Mouse (Mus musculus): Measurements from ENCODE around the gene B3gat2. TPM values are rescaled to one million over a fixed set of nuclear protein-coding genes. Genes with fewer than 3 reads are reported as not detected.

Gene B3gat2
- total and polyA plus RNA-seq, 2 experiments from 2014 or later: 15.6 to 34.9 TPM

DNA sequence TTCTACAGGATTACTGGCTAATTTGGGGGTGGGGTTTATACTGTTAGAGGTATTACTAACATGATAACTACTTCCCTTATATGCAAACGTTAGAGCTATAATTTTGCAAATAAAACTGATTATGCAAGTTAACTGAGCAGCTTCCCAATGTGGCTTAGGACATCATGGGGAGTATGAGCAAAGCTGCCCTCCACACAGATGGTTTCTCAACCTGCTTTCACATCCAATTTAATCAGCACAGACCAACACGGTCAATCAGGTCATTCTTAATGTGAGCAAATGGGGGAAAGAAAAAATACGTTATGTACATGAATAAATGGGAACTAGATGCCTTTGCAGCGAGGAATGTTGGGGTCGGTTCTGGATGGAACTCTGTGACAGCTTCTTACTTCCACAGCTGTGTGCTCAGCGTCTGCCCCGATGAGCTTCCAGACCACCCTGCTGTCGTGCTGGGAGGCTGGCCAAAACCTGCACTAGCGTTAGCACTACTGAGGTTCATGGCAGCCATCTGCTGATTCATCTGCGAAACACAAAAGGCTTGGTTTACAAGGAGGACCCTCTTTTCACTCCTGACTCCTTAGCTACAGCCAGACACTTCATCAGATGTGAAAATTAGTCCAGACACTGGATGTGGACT lies 84.6 kb downstream of the B3gat2 start:
- 36% methylated on average over 10 of the region's 10 CpGs for WGBS
- no peak overlapping the region for H3K4me2 ChIP-seq (ENCODE audit: low read depth, low read length)
- peak; percentile 87 for DNase-seq (ENCODE audit: low spot score)
- peak; percentile 13; the same call in 1 of the 2 replicates for TF ChIP-seq CTCF (IDR thresholded peaks at IDR 0.05; ENCODE audit: low read depth)
- no peak overlapping the region for H3K9ac ChIP-seq (replicated peaks; ENCODE audit: low read length)
- H3K27ac ChIP-seq: peak overlapping the region; percentile 41
- H3K36me3 ChIP-seq (ENCODE audit: insufficient read depth, low read length): peaks cover 23% of the 10 kb centered on the region
- H3K4me1 ChIP-seq (ENCODE audit: insufficient read depth, low read length): no peaks in the 10 kb centered on the region; the same call in 1 of the 2 replicates
- H3K27me3 ChIP-seq (ENCODE audit: insufficient read depth, low read length): no peaks in the 10 kb centered on the region
- no peaks in the 10 kb centered on the region for H3K9me3 ChIP-seq (ENCODE audit: low read length)
- peak; percentile 88 for ATAC-seq
- H3K4me3 ChIP-seq (ENCODE audit: low read length): no peak overlapping the region

DNA sequence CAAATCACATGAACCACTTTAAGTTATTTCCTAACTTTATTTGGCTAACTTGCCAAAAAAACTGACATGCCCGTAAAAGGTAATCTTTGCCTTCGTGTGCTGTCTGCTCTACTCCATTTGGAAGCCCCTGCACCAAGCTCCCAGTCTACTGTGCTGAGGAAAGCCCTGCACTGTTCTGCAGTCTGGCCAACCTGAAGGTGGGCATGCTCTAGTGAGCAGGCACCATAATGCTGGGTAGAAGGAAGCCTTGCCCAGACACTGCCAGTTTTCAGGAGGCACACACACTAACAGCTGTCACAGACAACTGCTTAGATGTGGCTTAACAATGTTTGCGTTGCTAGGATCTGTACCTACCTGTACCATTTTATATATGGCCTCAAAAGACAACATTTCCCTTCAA lies 94.1 kb downstream of the B3gat2 start:
- H3K27ac ChIP-seq: no peak overlapping the region
- no peaks in the 10 kb centered on the region for H3K27me3 ChIP-seq (ENCODE audit: insufficient read depth, low read length)
- no peak for TF ChIP-seq CTCF (IDR thresholded peaks at IDR 0.05; ENCODE audit: low read depth)
- peaks cover 21% of the 10 kb centered on the region for H3K36me3 ChIP-seq (ENCODE audit: insufficient read depth, low read length)
- no peak for DNase-seq (ENCODE audit: low spot score)
- H3K4me1 ChIP-seq (ENCODE audit: insufficient read depth, low read length): no peaks in the 10 kb centered on the region
- H3K9ac ChIP-seq (replicated peaks; ENCODE audit: low read length): no peak overlapping the region
- 0 out of 2 replicates have a peak, but pooled peaks have one; percentile 40 for ATAC-seq
- H3K9me3 ChIP-seq (ENCODE audit: low read length): no peaks in the 10 kb centered on the region
- 80% methylated on average over 3 of the region's 3 CpGs for WGBS
- H3K4me2 ChIP-seq (ENCODE audit: low read depth, low read length): no peak overlapping the region
- H3K4me3 ChIP-seq (ENCODE audit: low read length): no peak overlapping the region

DNA sequence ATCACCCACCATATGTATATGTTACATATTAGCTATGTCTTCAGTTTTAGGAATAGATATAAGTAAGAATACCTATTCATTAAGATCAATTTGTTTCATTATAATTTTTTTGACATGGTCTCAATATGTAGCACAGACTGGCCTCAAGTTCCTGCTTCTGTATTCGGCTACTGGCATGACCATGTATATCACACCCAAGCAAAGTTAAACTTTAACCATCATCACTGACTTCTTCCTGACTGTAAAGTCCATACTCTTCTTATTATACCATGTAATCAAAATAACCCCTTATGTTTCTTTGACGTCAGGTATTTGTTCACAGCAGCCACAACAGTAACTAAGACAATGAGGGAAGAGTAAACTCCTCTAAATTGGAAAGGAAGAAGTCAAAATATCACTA lies 99.4 kb downstream of the B3gat2 start:
- Histone ChIP-seq H3K4me2 (ENCODE audit: low read depth, low read length) (no peak overlapping the region), H3K27me3 (ENCODE audit: insufficient read depth, low read length) (no peaks in the 10 kb centered on the region), H3K27ac (no peak overlapping the region), H3K36me3 (ENCODE audit: insufficient read depth, low read length) (peaks cover 16% of the 10 kb centered on the region), H3K4me1 (ENCODE audit: insufficient read depth, low read length) (no peaks in the 10 kb centered on the region), H3K9ac (replicated peaks; ENCODE audit: low read length) (no peak overlapping the region), H3K9me3 (ENCODE audit: low read length) (no peaks in the 10 kb centered on the region), H3K4me3 (ENCODE audit: low read length) (no peak overlapping the region)
- 96% methylated on average over 2 of the region's 2 CpGs for WGBS
- DNase-seq (ENCODE audit: low spot score): no peak
- ATAC-seq: no peak
- TF ChIP-seq CTCF (IDR thresholded peaks at IDR 0.05; ENCODE audit: low read depth): no peak

DNA sequence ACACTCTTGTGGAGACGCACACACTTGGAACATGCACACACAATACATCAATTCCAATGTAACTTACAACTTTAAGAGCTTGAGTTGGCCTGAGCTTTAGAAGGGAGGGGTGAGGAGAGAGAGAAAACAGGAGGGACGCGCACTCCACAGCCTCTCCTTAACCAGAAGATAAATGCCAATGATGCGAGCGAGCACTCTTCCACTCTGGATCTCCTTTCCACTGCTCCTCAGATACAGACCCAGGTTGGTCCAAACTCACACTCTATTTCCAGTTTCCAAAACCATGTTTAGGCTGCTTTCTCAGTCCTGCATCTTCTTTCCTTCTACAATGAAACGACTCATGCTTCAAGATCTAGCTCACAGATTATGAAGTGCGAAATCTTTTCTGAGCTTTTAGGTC lies 104.0 kb downstream of the B3gat2 start:
- H3K4me1 ChIP-seq (ENCODE audit: insufficient read depth, low read length): no peaks in the 10 kb centered on the region
- H3K4me2 ChIP-seq (ENCODE audit: low read depth, low read length): no peak overlapping the region
- H3K27ac ChIP-seq: no peak overlapping the region
- H3K9me3 ChIP-seq (ENCODE audit: low read length): no peaks in the 10 kb centered on the region
- WGBS: 92% methylated on average over 7 of the region's 7 CpGs
- no peak overlapping the region for H3K4me3 ChIP-seq (ENCODE audit: low read length)
- ATAC-seq: no peak
- H3K27me3 ChIP-seq (ENCODE audit: insufficient read depth, low read length): no peaks in the 10 kb centered on the region
- DNase-seq (ENCODE audit: low spot score): no peak
- no peaks in the 10 kb centered on the region; the same call in 1 of the 2 replicates for H3K36me3 ChIP-seq (ENCODE audit: insufficient read depth, low read length)
- no peak for TF ChIP-seq CTCF (IDR thresholded peaks at IDR 0.05; ENCODE audit: low read depth)
- H3K9ac ChIP-seq (replicated peaks; ENCODE audit: low read length): no peak overlapping the region

DNA sequence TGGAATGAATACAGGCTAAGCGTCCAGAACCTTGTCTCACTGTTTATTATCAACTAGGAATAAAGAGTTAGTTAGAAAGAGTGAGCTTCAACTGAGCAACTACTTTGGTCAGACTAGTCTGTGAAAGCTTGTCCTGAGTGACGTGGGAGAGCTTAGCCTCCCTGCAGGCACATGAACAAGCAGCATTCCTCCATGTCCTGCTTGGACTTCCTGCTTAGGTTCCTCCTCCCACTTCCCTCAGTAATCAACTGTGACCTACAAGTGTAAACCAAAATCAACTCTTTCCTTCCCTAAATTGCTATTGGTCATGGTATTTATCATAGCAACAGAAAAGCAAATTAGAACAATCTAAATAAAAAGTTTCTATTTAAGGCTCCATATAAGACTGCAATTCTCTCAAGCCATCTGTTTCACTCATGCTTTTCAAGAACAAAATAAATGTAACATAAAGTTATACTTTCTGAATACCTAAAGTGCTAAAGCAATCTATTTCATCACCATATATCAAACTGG lies 105.9 kb downstream of the B3gat2 start:
- no peak overlapping the region for H3K4me3 ChIP-seq (ENCODE audit: low read length)
- H3K27ac ChIP-seq: no peak overlapping the region
- no peaks in the 10 kb centered on the region; the same call in 1 of the 2 replicates for H3K36me3 ChIP-seq (ENCODE audit: insufficient read depth, low read length)
- H3K4me1 ChIP-seq (ENCODE audit: insufficient read depth, low read length): no peaks in the 10 kb centered on the region
- WGBS: 39% methylated on average over 2 of the region's 2 CpGs
- H3K9me3 ChIP-seq (ENCODE audit: low read length): no peaks in the 10 kb centered on the region
- no peak for TF ChIP-seq CTCF (IDR thresholded peaks at IDR 0.05; ENCODE audit: low read depth)
- ATAC-seq (no peak), DNase-seq (ENCODE audit: low spot score) (no peak)
- H3K9ac ChIP-seq (replicated peaks; ENCODE audit: low read length): no peak overlapping the region
- H3K4me2 ChIP-seq (ENCODE audit: low read depth, low read length): no peak overlapping the region
- no peaks in the 10 kb centered on the region for H3K27me3 ChIP-seq (ENCODE audit: insufficient read depth, low read length)

DNA sequence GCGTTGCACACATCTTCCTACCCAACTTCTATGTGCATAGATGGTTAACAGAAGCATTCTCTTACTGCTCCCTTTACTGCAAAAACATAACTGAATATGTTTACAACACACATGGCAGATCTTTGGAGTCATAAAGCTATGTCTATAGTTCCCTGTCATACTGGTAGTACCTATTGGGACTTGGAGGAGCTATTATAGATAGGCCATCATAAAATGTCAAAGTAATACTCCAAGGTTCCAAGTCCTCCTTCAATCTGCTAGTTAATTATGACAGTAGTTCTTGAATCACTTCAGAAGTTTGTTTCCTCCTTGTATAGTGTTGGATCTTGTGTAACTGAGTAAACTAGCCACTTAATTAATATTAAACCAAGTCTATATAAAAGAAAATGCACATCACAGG lies 110.6 kb downstream of the B3gat2 start:
- Histone ChIP-seq H3K27ac (no peak overlapping the region), H3K4me1 (ENCODE audit: insufficient read depth, low read length) (no peaks in the 10 kb centered on the region), H3K9me3 (ENCODE audit: low read length) (no peaks in the 10 kb centered on the region), H3K36me3 (ENCODE audit: insufficient read depth, low read length) (no peaks in the 10 kb centered on the region; the same call in 1 of the 2 replicates), H3K9ac (replicated peaks; ENCODE audit: low read length) (no peak overlapping the region), H3K4me2 (ENCODE audit: low read depth, low read length) (no peak overlapping the region), H3K27me3 (ENCODE audit: insufficient read depth, low read length) (no peaks in the 10 kb centered on the region), H3K4me3 (ENCODE audit: low read length) (no peak overlapping the region)
- ATAC-seq (no peak), DNase-seq (ENCODE audit: low spot score) (no peak)
- no peak for TF ChIP-seq CTCF (IDR thresholded peaks at IDR 0.05; ENCODE audit: low read depth)
- WGBS: 100% methylated on average over 1 of the region's 1 CpGs

DNA sequence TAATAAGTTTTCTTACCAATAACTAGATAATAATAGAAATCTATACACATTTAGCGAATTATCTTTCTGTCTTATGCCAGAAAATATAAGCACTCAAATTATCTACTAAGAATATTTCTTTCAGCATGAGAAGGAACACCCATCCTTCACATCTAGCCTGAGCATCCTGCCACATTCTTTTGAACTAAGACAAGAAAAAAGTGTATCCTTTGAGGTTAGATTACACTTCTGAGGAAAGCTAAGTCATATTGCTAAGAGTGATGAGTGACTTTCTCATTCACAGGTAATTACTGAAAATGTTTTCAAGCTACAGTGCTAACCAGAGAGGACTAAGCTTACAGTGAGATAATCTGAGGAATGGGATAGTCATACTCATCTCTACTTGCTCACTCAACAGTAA lies 121.1 kb downstream of the B3gat2 start:
- Histone ChIP-seq H3K27ac (no peak overlapping the region), H3K4me3 (ENCODE audit: low read length) (no peak overlapping the region), H3K36me3 (ENCODE audit: insufficient read depth, low read length) (no peaks in the 10 kb centered on the region), H3K4me2 (ENCODE audit: low read depth, low read length) (no peak overlapping the region), H3K9ac (replicated peaks; ENCODE audit: low read length) (no peak overlapping the region), H3K4me1 (ENCODE audit: insufficient read depth, low read length) (no peaks in the 10 kb centered on the region), H3K9me3 (ENCODE audit: low read length) (no peaks in the 10 kb centered on the region), H3K27me3 (ENCODE audit: insufficient read depth, low read length) (no peaks in the 10 kb centered on the region)
- no peak for DNase-seq (ENCODE audit: low spot score)
- ATAC-seq: no peak
- no peak for TF ChIP-seq CTCF (IDR thresholded peaks at IDR 0.05; ENCODE audit: low read depth)
- WGBS: 96% methylated on average over 1 of the region's 1 CpGs
